ENCODE assay signal across 16 mouse cellular contexts in the genomic region with DNA sequence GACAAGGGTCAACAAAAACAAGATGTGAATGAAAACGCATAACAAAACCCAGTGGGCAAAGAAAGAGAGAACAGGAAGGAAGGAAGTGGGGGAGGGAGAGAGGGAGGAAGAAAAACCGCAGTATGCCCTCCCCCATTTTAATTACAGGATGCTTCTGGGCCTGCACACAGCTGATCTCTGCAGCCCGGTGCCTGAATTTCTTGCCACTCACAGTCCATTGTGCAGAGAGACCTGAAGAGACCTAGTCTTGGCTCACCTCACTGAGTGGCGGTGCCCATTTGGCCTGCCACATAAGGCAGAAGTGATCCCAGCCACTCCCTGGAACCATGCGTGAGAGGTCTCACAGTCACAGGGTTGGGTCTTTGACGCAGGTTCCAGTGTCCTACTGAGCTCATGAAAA. TPM values are rescaled to one million over a fixed set of nuclear protein-coding genes. Genes with fewer than 3 reads are reported as not detected.
DNase-seq lines count a peak whose midpoint lies in the region; ATAC-seq and TF ChIP-seq lines count a peak whose summit lies in the region.
"Had no signal": no experiment of that assay in that cellular context is flagged by ENCODE, and none has a peak within 500 bp of the region (broad histone marks: within the 10 kb centered on the region; RNA-seq: fewer than 3 reads in every experiment).

No protein-coding gene starts in this region.

- peak overlapping the region; percentile 35; the same call in 1 of the 2 replicates for H3K27ac ChIP-seq in forebrain, embryonic 10.5 days
- H3K27ac ChIP-seq in forebrain, embryonic 15.5 days (replicated peaks) = no peak overlapping the region
- no peak overlapping the region for H3K27ac ChIP-seq in stomach, embryonic 14.5 days (ENCODE audit: low read length)
- no peak overlapping the region for H3K27ac ChIP-seq in stomach, postnatal 0 days (replicated peaks)
- no peak overlapping the region for H3K27ac ChIP-seq in midbrain, embryonic 13.5 days
- H3K27ac ChIP-seq: midbrain, embryonic 12.5 days had no signal

- H3K27me3 ChIP-seq in forebrain, embryonic 10.5 days (ENCODE audit: poor library complexity, severe bottlenecking) = no peaks in the 10 kb centered on the region
- no peaks in the 10 kb centered on the region for H3K27me3 ChIP-seq in forebrain, embryonic 15.5 days
- no peaks in the 10 kb centered on the region for H3K27me3 ChIP-seq in stomach, embryonic 14.5 days (ENCODE audit: control insufficient read depth, insufficient read depth, low read length)
- H3K27me3 ChIP-seq in stomach, postnatal 0 days (ENCODE audit: control insufficient read depth, insufficient read depth, low read length) = no peaks in the 10 kb centered on the region
- H3K27me3 ChIP-seq in midbrain, embryonic 13.5 days = no peaks in the 10 kb centered on the region
- H3K27me3 ChIP-seq: midbrain, embryonic 12.5 days had no signal

- 0 out of 2 replicates have a peak, but pooled peaks cover 2% of the 10 kb centered on the region for H3K36me3 ChIP-seq in forebrain, embryonic 10.5 days (replicated peaks)
- no peaks in the 10 kb centered on the region for H3K36me3 ChIP-seq in forebrain, embryonic 15.5 days
- H3K36me3 ChIP-seq in stomach, embryonic 14.5 days (ENCODE audit: control insufficient read depth, insufficient read depth, low read length) = no peaks in the 10 kb centered on the region
- no peaks in the 10 kb centered on the region for H3K36me3 ChIP-seq in stomach, postnatal 0 days (ENCODE audit: control insufficient read depth, insufficient read depth, low read length)
- no peaks in the 10 kb centered on the region for H3K36me3 ChIP-seq in midbrain, embryonic 13.5 days
- H3K36me3 ChIP-seq: midbrain, embryonic 12.5 days had no signal

- H3K9me3 ChIP-seq in forebrain, embryonic 10.5 days = no peaks in the 10 kb centered on the region
- H3K9me3 ChIP-seq in forebrain, embryonic 15.5 days = no peaks in the 10 kb centered on the region
- H3K9me3 ChIP-seq in stomach, embryonic 14.5 days (ENCODE audit: control insufficient read depth, low read depth, low read length) = no peaks in the 10 kb centered on the region
- H3K9me3 ChIP-seq in stomach, postnatal 0 days (ENCODE audit: control insufficient read depth, low read length) = no peaks in the 10 kb centered on the region
- no peaks in the 10 kb centered on the region for H3K9me3 ChIP-seq in midbrain, embryonic 13.5 days
- H3K9me3 ChIP-seq: midbrain, embryonic 12.5 days had no signal

- 46% methylated on average over 6 of the region's 6 CpGs for WGBS in forebrain, embryonic 10.5 days
- 50% methylated on average over 6 of the region's 6 CpGs for WGBS in forebrain, embryonic 15.5 days
- WGBS in stomach, embryonic 14.5 days = 62% methylated on average over 6 of the region's 6 CpGs
- WGBS in stomach, postnatal 0 days = 71% methylated on average over 6 of the region's 6 CpGs
- WGBS in midbrain, embryonic 13.5 days = 51% methylated on average over 6 of the region's 6 CpGs

- H3K9ac ChIP-seq in forebrain, embryonic 15.5 days (replicated peaks) = no peak overlapping the region
- no peak overlapping the region for H3K9ac ChIP-seq in stomach, embryonic 14.5 days (replicated peaks; ENCODE audit: low read depth, low read length)
- H3K9ac ChIP-seq in stomach, postnatal 0 days (ENCODE audit: low read length) = no peak overlapping the region
- H3K9ac ChIP-seq in midbrain, embryonic 13.5 days (replicated peaks) = no peak overlapping the region
- H3K9ac ChIP-seq: lung, embryonic 14.5 days; midbrain, embryonic 12.5 days had no signal

- H3K4me1 ChIP-seq in forebrain, embryonic 10.5 days = peaks cover 22% of the 10 kb centered on the region
- H3K4me1 ChIP-seq in forebrain, embryonic 15.5 days = no peaks in the 10 kb centered on the region
- H3K4me1 ChIP-seq in stomach, embryonic 14.5 days (ENCODE audit: control insufficient read depth, insufficient read depth, low read length) = peaks cover 28% of the 10 kb centered on the region
- H3K4me1 ChIP-seq in stomach, postnatal 0 days (replicated peaks; ENCODE audit: control insufficient read depth, insufficient read depth) = no peaks in the 10 kb centered on the region
- 0 out of 2 replicates have a peak, but pooled peaks cover 3% of the 10 kb centered on the region for H3K4me1 ChIP-seq in midbrain, embryonic 13.5 days (replicated peaks)

- TF ChIP-seq EP300 in stomach, postnatal 0 days (optimal IDR thresholded peaks at IDR 0.05) = no peak

- no peak for TF ChIP-seq CTCF in stomach, postnatal 0 days (IDR thresholded peaks at IDR 0.05; ENCODE audit: low read depth)

- no peak for ATAC-seq in forebrain, embryonic 15.5 days (replicated peaks)
- peak; percentile 56; the same call in 1 of the 2 replicates for ATAC-seq in stomach, embryonic 14.5 days (ENCODE audit: insufficient number of reproducible peaks, insufficient read depth, low FRiP score, low read depth)
- no peak for ATAC-seq in stomach, postnatal 0 days (ENCODE audit: low FRiP score, low TSS enrichment)
- ATAC-seq in neutrophil, adult 5-6 weeks (ENCODE audit: extremely low read depth, insufficient number of reproducible peaks, low FRiP score, poor library complexity, severe bottlenecking) = peak; percentile 55; the same call in 1 of the 2 replicates
- no peak for ATAC-seq in midbrain, embryonic 13.5 days

- H3K4me2 ChIP-seq in forebrain, embryonic 15.5 days (replicated peaks) = no peak overlapping the region
- no peak overlapping the region for H3K4me2 ChIP-seq in stomach, embryonic 14.5 days (replicated peaks; ENCODE audit: low read depth, low read length)
- no peak overlapping the region for H3K4me2 ChIP-seq in stomach, postnatal 0 days (replicated peaks; ENCODE audit: low read depth)
- H3K4me2 ChIP-seq in midbrain, embryonic 13.5 days (replicated peaks) = no peak overlapping the region
- H3K4me2 ChIP-seq: lung, embryonic 14.5 days; midbrain, embryonic 12.5 days had no signal

- no peak for DNase-seq in forebrain, embryonic 10.5 days (ENCODE audit: extremely low spot score, low spot score)
- DNase-seq in stomach, postnatal 0 days (ENCODE audit: low spot score) = no peak
- DNase-seq in right cerebral cortex, adult 2 months (ENCODE audit: low spot score in 2 of 2) = no peak
- DNase-seq in ovary, postnatal 36 days (ENCODE audit: low spot score) = no peak
- DNase-seq: gastrocnemius, postnatal 10 days; heart, postnatal 36 days; kidney, adult 9 months; lung, embryonic 14.5 days had no signal

- H3K4me3 ChIP-seq in forebrain, embryonic 10.5 days = no peak overlapping the region
- no peak overlapping the region for H3K4me3 ChIP-seq in forebrain, embryonic 15.5 days
- H3K4me3 ChIP-seq in stomach, embryonic 14.5 days (ENCODE audit: low read depth, low read length) = no peak overlapping the region
- no peak overlapping the region for H3K4me3 ChIP-seq in stomach, postnatal 0 days (ENCODE audit: low read depth, low read length)
- H3K4me3 ChIP-seq in midbrain, embryonic 13.5 days (replicated peaks) = no peak overlapping the region
- H3K4me3 ChIP-seq: erythroblast, embryonic 14.5 days; midbrain, embryonic 12.5 days had no signal

RNA-seq across cellular contexts. Expression of a gene that starts 13.8 kb away (rescaled TPM):
- 0.39 and 0.67 TPM in 2 replicates for polyA plus RNA-seq in forebrain, embryonic 10.5 days (2016; fragmentation: Nextera tagmentation; extraction: Ambion mirVana)
- 0.22 TPM in 1 of 2 replicates, not detected in the other for polyA plus RNA-seq in forebrain, embryonic 15.5 days (2015; fragmentation: Nextera tagmentation; extraction: Ambion mirVana)
- 0.55 and 0.65 TPM in 2 replicates for polyA plus RNA-seq in stomach, embryonic 14.5 days (2014; fragmentation: Nextera tagmentation; extraction: Ambion mirVana)
- polyA plus RNA-seq in stomach, postnatal 0 days (2015; fragmentation: Nextera tagmentation; extraction: Ambion mirVana) = 0.16 TPM in 1 of 2 replicates, not detected in the other
- not detected in 2 replicates for total RNA-seq in neutrophil, adult 5-6 weeks (2017)
- 0.26 TPM in 1 of 2 replicates, not detected in the other for polyA plus RNA-seq in midbrain, embryonic 13.5 days (2015; fragmentation: Nextera tagmentation; extraction: Ambion mirVana)
- total RNA-seq: gastrocnemius, postnatal 10 days; heart, postnatal 36 days; left cerebral cortex, postnatal 10 days had no signal
- polyA plus RNA-seq: cortical plate, adult 2 months; erythroblast, embryonic 14.5 days had no signal

RNA-seq across cellular contexts. Expression of a gene that starts 19.2 kb away (rescaled TPM):
- polyA plus RNA-seq in forebrain, embryonic 10.5 days (2016; fragmentation: Nextera tagmentation; extraction: Ambion mirVana) = 20.3 and 24.1 TPM in 2 replicates
- 5.6 and 7.2 TPM in 2 replicates for polyA plus RNA-seq in forebrain, embryonic 15.5 days (2015; fragmentation: Nextera tagmentation; extraction: Ambion mirVana)
- 22.5 and 23.6 TPM in 2 replicates for polyA plus RNA-seq in stomach, embryonic 14.5 days (2014; fragmentation: Nextera tagmentation; extraction: Ambion mirVana)
- 15.0 and 16.9 TPM in 2 replicates for polyA plus RNA-seq in stomach, postnatal 0 days (2015; fragmentation: Nextera tagmentation; extraction: Ambion mirVana)
- total RNA-seq in neutrophil, adult 5-6 weeks (2017) = 2.6 and 5.5 TPM in 2 replicates
- 10.2 and 14.9 TPM in 2 replicates for polyA plus RNA-seq in midbrain, embryonic 13.5 days (2015; fragmentation: Nextera tagmentation; extraction: Ambion mirVana)
- polyA plus RNA-seq: erythroblast, embryonic 14.5 days had no signal

Comparison
In these comparisons a context has a peak if more than half of its experiments do, and no peak if none do; other contexts are left out.
1. ATAC-seq: peak in stomach, embryonic 14.5 days (single experiment) and neutrophil, adult 5-6 weeks (single experiment); none in forebrain, embryonic 15.5 days (single experiment), stomach, postnatal 0 days (single experiment) and midbrain, embryonic 13.5 days (single experiment).